Mouse (Mus musculus): ENCODE measurements around the gene Armc2.

GRCm38 (mm10) chr10:42037301-42037870, 19.1 kb upstream of the Armc2 start:
- TF ChIP-seq CTCF (IDR thresholded peaks at IDR 0.05; ENCODE audit: control insufficient read depth, insufficient read depth, insufficient replicate concordance, low read depth, low read length) (no peak), POLR2A (IDR thresholded peaks at IDR 0.05; ENCODE audit: control insufficient read depth, low read depth, low read length) (no peak)
